Mouse (Mus musculus) olfactory bulb, adult 2 months (tissue): ENCODE results near the gene Agfg1.

Source experiments
- CTCF ChIP-seq: fragments of 200-500 bp; IDR thresholded peaks from 2 replicates; pipeline ENCODE4 v1.5.1; 2012; ENCODE audit warnings: low read depth, mild to moderate bottlenecking, low read length, moderate library complexity; ENCODE audit not compliant: insufficient read depth
- POLR2A ChIP-seq: fragments of 200-500 bp; IDR thresholded peaks from 2 replicates; pipeline ENCODE4 v1.6.1; 2012; ENCODE audit warnings: mild to moderate bottlenecking, low read depth, low read length, moderate library complexity; ENCODE audit not compliant: insufficient read depth

GRCm38 (mm10) chr1:82819366-82819765 lies 19.9 kb upstream of the Agfg1 start:
- TF ChIP-seq CTCF (no peak), POLR2A (no peak)
